Mouse (Mus musculus): Measurements from ENCODE around the gene Spint2.
"Not testable (repeated sequence)": the region's sequence is repeated elsewhere in the genome, so short reads cannot be mapped to it uniquely, and the experiment has no call there.

Gene Spint2

DNA sequence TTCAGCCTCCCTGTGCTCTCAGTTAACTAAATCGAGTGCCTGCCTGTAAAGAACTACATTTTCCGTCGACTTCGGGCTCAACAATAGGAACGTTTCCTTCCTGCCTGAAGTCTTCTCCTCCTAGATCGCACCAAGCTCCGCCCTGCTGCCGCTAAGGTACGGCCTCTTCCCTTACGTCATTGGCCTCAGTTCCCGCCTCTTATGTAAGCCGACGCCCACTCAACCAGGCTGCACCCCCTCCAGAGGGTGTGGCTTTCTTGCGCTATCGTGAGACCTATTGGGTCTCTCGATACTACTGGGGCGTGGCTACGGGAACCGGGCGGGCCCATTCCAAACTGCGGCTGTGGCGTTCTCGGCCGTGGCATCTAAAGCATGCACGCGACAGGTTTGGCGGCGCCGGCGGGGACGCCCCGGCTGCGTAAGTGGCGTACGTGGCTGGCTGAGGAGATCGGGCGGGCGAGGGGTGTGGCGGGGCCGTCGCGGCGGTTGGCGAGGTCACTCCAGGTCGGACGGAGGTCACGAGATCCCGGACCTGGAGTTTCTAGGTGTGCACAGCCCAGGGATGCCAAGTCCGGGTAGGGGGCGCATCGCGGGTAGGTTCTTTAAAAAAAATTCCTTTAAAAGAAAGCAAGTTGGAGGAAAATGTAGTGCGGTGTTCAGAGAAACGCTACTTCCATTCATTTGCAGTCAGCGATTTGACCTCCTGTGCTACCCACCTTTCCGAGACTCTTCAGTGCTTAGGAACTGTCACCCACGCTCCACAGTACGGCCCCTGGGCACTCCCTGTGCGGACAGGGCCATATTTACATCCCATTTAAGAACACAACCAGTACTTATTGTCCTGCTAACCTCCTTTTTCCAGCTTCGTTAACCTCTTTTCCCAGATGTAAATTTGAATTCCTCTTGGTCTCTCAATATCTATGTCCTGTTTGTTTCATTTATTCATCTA is 43.4 kb downstream of the Spint2 start, which contains the start of gene Yif1b:
Yif1b (plus strand) TSS at position 311 of the 949 bp plus-strand sequence.
- peak; percentile 93 for DNase-seq (ENCODE audit: low spot score)

DNA sequence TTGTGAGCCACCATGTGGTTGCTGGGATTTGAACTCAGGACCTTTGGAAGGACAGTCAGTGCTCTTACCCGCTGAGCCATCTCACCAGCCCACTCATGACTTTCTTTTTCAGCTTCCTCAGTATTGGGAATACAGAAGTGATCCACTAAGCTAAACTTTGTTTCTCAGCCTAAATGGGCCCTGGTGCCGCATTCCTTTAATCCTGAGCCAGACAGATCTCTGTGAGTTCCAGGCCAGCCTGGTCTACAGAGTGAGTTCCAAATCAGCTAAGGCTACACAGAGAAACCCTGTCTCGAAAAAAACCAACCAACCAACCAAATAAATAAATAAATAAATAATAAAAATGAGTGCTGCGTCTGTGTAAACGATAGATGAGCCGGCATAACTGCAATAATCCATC is 44.1 kb downstream of the Spint2 start:
- DNase-seq (ENCODE audit: low spot score), result not testable (repeated sequence)

DNA sequence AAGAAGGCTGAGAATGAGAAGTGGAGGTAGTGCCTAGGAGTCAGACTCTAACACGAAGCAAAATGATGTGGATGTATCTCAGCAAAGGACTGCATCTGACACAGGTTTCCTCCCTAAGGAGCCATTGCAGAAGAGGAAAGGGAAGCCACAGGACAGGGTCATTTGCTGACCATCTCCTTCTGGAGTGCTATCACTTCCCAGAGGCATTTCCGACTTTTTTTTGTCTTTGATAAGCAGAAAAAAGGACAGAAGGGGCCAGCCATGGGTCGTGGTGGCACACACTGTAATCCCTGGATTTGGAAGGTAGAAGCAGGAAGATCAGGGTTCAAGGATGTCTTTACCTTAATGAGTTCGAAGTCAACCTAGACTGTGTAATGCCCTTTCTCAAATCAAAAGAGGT is 45.1 kb downstream of the Spint2 start:
- DNase-seq (ENCODE audit: low spot score), result no peak

DNA sequence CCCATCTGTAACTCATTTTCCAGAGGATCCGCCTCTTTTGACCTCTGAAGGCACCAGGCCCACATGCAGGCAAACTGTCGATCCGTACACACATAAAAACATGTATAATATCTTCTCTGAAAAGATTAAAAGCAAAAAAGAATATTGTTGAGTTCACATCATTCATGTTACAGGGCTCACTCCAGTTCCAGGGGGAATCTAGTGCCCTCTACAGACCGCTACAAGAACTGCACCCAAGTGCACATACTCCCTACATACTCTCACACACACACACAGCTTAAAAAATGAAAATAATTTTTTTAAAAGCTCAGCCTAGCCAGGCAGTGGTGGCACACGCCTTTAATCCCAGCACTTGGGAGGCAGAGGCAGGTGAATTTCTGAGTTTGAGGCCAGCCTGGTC is 47.1 kb downstream of the Spint2 start:
- no peak for DNase-seq (ENCODE audit: low spot score)

DNA sequence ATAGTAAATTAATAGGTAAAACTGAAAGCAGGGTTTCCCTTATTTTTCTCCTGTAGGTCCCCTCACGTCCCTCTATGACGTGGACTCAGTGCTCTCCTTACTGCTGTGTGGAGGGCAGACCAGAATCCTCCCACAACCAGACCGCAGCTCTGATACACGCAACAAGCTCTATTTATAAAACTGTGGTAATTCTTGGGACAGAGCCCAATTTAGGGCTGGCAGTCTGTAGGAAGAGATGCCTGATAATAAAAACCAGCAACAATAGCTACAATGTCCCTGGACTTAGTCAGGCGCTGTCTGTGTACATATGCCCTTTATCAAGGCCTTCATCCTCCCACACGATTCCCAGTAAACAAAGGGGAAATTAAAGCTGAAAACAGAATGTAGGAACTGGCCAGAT is 48.0 kb downstream of the Spint2 start:
- no peak for DNase-seq (ENCODE audit: low spot score)

DNA sequence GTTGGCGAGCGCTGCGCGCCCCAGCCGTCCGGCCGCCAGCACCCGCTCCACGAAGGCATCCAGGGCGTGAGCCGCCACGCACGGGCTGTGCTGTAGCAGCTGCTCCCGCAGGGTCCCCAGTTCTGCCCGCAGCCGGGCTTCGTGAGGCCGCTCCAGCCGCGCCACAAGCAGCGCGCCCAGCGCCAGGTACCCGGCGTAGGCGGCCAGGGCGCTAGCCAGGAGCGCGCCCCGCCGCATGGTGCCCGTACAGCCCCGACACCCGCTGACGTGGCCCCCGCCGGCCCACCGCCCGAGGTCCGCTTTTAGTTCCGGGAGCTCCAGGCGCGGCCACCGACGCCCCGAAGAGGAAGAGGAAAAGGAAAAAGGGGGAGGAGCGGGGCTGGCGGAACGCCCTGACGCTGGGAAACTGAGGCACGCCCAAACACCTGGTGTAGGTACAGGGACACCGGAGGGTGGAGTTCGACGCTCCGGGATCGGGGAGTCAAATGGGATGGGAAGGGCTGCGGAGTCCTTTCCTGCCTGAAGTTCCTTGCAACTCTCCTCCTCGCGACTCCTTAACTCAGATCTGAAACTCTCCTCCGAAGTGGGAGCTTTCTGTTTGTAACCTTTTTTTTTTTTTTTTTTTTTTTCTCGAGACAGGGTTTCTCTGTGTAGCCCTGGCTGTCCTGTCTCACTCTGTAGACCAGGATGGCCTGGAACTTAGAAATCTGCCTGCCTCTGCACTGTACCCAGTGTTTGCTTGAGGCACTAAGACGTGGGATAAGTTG is 49.3 kb downstream of the Spint2 start, which contains the start of gene Kcnk6:
Kcnk6 (minus strand) TSS at position 269 of the 767 bp plus-strand sequence.
- DNase-seq (ENCODE audit: low spot score), result peak; percentile 37

DNA sequence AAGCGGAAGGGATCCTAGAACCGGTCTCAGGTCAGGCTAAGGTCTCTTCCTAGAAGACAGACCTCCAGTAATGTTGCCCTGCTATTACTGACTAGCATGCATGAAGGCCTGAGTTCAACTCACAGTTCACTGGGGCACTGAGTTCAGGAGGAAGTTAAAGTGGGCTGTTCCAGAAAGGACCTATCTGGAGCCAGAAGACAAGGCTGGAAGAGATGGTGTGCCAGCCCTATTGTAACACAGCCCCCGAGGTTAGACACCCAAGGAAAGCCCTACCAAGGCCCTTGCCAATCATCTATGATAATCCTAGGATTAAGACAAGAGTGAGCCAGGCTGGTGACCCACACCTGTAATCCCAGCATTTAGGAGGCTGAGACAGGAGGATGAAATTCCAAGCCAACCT is 50.2 kb downstream of the Spint2 start:
- no peak for DNase-seq (ENCODE audit: low spot score)

DNA sequence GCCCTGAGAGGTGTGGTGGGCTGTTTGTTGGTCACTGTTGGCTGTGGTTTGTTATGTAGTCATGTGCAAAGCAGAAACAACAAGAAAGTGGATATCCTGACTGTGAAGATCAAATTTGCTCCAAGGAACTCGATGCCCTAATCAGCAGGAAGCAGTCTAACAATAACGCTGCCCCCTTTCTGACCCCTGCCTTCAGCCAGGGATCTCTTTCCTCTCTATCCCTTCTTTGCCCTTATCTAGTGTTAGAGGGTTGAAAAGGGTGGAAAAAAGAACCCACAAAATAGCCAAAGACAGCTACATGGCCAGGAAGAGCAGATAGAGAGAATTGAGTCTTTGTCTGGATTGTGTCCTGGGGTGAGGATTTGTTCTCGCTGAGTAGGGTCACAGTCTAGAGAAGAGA is 51.2 kb downstream of the Spint2 start:
- DNase-seq (ENCODE audit: low spot score), result no peak

DNA sequence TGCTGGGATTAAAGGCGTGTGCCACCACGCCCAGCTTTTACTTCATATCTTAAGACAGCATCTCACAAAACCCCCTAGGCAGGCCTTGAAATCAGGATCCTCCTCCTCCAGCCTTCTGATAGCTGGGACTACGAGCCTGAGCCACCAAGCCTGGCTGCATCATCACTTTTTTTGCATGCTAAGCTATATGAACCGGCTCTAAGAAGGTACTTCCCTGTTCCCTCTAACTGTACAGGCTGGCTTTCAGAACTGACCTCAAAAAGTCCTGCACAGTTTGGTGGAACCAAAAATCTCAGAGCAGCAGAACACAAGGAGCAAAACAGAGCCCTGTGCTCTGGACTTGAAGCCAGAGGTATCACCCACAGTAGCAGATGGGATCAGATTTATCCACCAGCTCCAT is 53.5 kb downstream of the Spint2 start:
- no peak for DNase-seq (ENCODE audit: low spot score)

DNA sequence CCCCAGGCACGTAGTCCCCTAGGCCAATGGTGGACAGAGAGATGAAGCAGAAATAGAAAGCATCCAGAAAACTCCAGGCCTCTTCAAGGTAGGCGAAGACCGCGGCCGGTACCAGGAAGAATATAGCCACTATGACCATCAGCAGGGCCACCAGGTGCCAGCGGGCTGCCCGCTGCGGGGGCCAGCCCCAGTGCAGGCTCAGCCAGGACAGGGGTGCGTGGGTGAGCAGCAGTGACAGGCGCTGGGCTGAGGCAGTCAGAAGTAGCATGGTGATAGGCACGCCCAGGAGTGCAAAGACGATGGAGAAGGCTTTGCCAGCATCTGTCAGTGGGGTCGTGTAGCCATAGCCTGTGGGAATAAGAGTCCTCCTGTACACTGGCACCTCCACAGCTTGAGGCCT is 56.2 kb downstream of the Spint2 start:
- no peak for DNase-seq (ENCODE audit: low spot score)

DNA sequence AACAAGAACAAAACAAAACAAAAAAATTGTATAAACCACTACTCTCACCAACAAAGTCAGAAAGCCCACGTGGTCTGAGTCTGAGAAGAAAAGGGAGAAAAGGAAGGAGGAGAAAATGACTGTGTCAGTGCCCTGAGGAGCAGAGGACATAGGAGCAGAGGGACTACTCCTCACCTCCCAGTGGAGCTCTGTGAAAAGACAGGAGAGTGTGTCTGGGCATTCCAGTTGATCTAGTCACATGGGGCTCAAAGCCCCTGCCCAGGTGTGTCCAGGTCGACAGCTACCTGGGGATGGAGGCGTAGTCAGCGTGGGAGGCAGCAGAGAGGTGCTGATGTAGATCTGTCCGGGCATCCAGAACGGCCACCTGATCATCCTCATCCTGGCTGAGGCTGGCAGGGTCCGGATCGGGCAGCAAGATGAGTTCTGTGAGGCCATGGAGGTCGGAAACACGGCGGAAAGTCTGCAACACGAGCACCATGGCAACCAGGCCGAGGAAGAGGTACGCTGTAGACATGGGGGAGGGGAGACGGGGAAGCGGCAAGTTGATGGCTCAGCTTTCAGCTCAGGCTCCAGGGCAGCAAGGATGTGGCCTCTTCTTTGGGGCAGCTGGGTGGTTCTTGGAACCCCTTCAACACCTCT is 56.8 kb downstream of the Spint2 start:
- no peak for DNase-seq (ENCODE audit: low spot score)

DNA sequence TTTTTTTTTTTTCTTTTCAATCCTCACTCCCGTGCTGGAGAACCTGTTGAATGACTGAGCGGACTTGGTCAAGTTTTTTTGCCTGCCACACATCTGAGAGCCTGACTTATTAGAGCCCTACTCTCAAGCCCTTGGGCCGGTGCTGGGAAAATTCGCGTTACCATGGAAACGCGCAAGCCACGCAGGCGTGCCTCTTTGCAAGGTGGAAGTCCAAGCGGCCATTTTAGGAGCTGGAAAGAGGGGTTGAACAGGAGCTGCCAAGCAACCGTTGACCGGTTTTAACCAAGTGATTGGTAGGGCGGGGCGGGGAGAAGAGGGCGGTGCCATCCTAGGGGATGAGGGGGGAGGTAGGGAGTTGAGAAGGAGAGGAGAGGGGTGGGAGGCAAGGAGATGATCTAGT is 66.9 kb downstream of the Spint2 start:
- no peak for DNase-seq (ENCODE audit: low spot score)

DNA sequence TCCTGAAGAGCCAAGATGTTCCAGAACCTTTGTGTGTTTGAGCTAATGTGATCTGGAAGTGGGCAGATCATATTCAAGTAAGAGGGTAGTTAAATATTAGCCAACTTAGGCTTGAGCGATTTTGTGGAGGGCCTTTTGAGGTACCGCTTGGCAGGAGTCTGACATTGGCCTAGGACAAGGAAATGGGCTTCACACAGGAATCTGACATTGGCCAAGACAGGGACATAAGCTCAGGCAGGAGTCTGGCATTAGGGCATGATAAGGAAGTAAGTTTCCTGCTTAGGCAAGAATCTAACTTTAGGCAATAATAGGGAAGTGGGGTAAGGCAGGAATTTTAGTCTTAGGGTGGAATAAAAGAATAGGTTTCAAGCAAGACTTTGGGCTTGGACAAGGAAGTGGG is 67.5 kb downstream of the Spint2 start:
- DNase-seq (ENCODE audit: low spot score), result no peak

DNA sequence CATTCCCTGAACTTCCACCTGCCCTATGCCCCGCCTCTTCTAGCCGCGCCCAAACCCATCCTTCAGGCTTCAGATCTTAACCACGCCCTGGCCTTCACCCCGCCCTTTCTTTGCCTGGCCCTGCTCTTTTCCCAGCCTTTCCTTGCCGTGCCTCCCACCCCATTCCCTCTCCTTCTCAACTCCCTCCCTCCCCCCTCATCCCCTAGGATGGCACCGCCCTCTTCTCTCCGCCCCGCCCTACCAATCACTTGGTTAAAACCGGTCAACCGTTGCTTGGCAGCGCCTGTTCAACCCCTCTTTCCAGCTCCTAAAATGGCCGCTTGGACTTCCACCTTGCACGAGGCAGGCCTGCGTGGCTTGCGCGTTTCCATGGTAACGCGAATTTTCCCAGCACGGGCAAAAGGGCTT is 68.0 kb downstream of the Spint2 start, which contains the start of gene Catsperg1:
Catsperg1 (minus strand) TSS at position 361 of the 408 bp plus-strand sequence.
- no peak for DNase-seq (ENCODE audit: low spot score)

DNA sequence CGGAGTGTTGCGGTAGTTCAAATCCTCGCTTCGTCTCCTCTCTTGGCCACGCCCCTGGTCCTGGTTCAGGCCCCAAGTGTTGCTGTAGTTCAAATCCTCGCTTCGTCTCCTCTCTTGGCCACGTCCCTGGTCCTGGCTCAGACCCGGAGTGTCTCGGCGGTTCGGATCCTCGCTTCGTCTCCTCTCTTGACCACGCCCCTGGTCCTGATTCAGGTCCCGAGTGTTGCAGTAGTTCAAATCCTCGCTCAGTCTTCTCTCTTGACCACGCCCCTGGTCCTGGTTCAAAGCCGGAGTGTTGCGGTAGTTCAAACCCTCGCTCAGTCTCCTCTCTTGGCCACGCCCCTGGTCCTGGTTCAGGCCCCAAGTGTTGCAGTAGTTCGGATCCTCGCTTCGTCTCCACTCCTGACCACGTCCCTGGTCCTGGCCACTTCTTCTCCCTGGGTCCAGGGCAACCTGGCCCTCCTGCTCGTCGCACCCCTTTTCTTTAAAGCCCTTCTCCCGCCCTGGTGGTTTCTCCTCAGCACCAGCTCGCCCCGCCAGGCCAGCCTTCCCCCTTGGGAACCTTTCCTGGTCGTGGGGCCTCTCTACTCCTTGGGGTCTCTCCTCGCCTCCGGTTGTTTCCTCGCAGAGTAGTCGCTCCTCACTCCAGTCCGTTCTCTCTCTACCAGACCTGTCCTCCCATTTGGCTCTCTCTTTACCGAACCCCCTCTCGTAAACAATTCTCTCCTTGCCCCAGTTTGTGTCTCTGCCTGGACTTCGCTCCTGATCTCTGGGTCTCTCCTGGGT is 68.7 kb downstream of the Spint2 start:
- DNase-seq (ENCODE audit: low spot score), result not testable (repeated sequence)

DNA sequence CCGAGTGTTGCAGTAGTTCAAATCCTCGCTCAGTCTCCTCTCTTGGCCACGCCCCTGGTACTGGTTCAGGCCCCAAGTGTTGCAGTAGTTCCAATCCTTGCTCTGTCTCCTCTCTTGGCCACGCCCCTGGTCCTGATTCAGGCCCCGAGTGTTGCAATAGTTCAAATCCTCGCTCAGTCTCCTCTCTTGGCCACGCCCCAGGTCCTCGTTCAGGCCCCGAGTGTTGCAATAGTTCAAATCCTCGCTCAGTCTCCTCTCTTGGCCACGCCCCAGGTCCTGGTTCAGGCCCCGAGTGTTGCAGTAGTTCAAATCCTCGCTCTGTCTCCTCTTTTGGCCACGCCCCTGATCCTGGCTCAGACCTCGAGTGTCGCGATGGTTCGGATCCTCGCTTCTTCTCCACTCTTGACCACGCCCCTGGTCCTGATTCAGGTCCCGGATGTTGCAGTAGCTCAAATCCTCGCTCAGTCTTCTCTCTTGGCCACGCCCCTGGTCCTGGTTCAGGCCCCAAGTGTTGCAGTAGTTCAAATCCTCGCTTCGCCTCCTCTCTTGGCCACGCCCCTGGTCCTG is 69.4 kb downstream of the Spint2 start:
- no peak for DNase-seq (ENCODE audit: low spot score)

DNA sequence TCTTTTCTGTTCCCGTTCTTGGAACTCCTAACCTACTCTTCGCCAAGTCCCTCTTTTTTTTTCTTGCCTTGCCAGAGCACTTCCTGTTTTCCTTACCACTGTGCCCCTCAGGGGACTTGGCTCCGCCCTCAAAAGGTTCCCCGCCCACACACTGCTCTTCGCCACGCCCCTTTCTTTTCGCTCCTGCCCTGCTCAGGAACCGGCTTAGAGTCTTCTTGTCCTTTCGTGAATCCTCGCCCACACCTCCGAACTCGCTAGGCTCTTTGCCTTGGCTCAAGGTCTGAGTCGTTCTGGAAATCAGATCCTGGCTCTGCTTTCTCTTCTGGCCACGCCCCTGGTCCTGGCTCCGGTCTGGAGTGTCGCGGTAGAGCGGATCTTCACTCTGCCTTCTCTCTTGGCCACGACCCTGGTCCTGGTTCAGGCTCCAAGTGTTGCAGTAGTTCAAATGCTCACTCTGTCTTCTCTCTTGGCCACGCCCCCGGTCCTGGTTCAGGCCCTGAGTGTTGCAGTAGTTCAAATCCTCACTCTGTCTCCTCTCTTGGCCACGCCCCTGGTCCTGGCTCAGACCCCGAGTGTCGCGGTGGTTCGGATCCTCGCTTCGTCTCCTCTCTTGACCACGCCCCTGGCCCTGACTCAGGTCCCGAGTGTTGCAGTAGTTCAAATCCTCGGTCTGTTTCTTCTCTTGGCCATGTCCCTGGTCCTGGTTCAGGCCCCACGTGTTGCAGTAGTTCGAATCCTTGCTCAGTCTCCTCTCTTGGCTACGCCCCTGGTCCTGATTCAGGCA is 70.1 kb downstream of the Spint2 start:
- peak; percentile 75 for DNase-seq (ENCODE audit: low spot score)

DNA sequence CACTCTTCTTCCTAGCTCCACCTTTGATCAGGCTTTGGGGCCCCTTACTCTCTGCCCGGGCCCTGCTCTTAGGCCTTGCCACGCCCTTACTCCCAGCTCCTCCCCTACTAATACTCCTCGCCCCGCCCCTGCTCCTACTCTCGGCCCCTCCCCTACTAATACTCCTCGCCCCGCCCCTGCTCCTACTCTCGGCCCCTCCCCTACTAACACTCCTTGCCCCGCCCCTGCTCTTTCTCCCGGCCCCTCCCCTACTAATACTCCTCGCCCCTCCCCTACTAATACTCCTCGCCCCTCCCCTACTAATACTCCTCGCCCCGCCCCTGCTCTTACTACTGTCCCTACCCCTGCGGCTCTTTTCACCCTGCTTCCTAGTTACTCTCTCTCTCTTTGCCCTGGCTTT is 70.7 kb downstream of the Spint2 start:
- DNase-seq (ENCODE audit: low spot score), result peak; percentile 39

All from urinary bladder, postnatal 25 days (tissue).